Mouse (Mus musculus): Measurements from ENCODE around the gene Kcne1.

Kcne1 gene

GRCm38 (mm10) chr16:92355982-92356381 lies 3.3 kb downstream of the Kcne1 start:
- no peak for DNase-seq (ENCODE audit: low spot score)

- DNase-seq (ENCODE audit: low spot score) = no peak
Measured at GRCm38 (mm10) chr16:92355366-92355765, 3.9 kb downstream of the Kcne1 start.

- DNase-seq (ENCODE audit: low spot score) = no peak
Measured at GRCm38 (mm10) chr16:92353897-92354296, 5.4 kb downstream of the Kcne1 start.

- DNase-seq (ENCODE audit: low spot score) = no peak
Measured at GRCm38 (mm10) chr16:92353295-92353694, 6.0 kb downstream of the Kcne1 start.

GRCm38 (mm10) chr16:92348941-92349340 lies 10.3 kb downstream of the Kcne1 start:
- DNase-seq (ENCODE audit: low spot score) = no peak

GRCm38 (mm10) chr16:92346297-92346916 lies 12.9 kb downstream of the Kcne1 start:
- peak; percentile 16 for DNase-seq (ENCODE audit: low spot score)

GRCm38 (mm10) chr16:92345177-92345576 lies 14.1 kb downstream of the Kcne1 start:
- no peak for DNase-seq (ENCODE audit: low spot score)

GRCm38 (mm10) chr16:92340612-92341511 lies 18.4 kb downstream of the Kcne1 start:
- DNase-seq (ENCODE audit: low spot score) = peak; percentile 57

GRCm38 (mm10) chr16:92336280-92336679 lies 23.0 kb downstream of the Kcne1 start:
- peak; percentile 64 for DNase-seq (ENCODE audit: low spot score)

- DNase-seq (ENCODE audit: low spot score) = no peak
Measured at GRCm38 (mm10) chr16:92334600-92334999, 24.7 kb downstream of the Kcne1 start.

GRCm38 (mm10) chr16:92330966-92331365 lies 28.3 kb downstream of the Kcne1 start:
- DNase-seq (ENCODE audit: low spot score) = no peak

GRCm38 (mm10) chr16:92327911-92328310 lies 31.4 kb downstream of the Kcne1 start:
- no peak for DNase-seq (ENCODE audit: low spot score)

GRCm38 (mm10) chr16:92325062-92325406 lies 34.2 kb downstream of the Kcne1 start:
- DNase-seq (ENCODE audit: low spot score) = no peak

GRCm38 (mm10) chr16:92324309-92325061 lies 34.8 kb downstream of the Kcne1 start:
- no peak for DNase-seq (ENCODE audit: low spot score)

GRCm38 (mm10) chr16:92321341-92321740 lies 37.9 kb downstream of the Kcne1 start, which contains the start of gene Fam243:
Gene Fam243 (minus strand): TSS chr16:92321441.
- no peak for DNase-seq (ENCODE audit: low spot score)

- no peak for DNase-seq (ENCODE audit: low spot score)
Measured at GRCm38 (mm10) chr16:92320361-92320760, 38.9 kb downstream of the Kcne1 start.

- no peak for DNase-seq (ENCODE audit: low spot score)
Measured at GRCm38 (mm10) chr16:92319353-92320109, 39.7 kb downstream of the Kcne1 start.

- DNase-seq (ENCODE audit: low spot score) = no peak
Measured at GRCm38 (mm10) chr16:92316049-92316738, 43.1 kb downstream of the Kcne1 start.

- peak; percentile 25 for DNase-seq (ENCODE audit: low spot score)
Measured at GRCm38 (mm10) chr16:92313953-92314741, 45.1 kb downstream of the Kcne1 start.

- DNase-seq (ENCODE audit: low spot score) = no peak
Measured at GRCm38 (mm10) chr16:92309126-92309525, 50.1 kb downstream of the Kcne1 start.

Measured in ovary, postnatal 14 days (tissue).